Comparison of ENCODE assay signal across 8 mouse cellular contexts in the genomic region with DNA sequence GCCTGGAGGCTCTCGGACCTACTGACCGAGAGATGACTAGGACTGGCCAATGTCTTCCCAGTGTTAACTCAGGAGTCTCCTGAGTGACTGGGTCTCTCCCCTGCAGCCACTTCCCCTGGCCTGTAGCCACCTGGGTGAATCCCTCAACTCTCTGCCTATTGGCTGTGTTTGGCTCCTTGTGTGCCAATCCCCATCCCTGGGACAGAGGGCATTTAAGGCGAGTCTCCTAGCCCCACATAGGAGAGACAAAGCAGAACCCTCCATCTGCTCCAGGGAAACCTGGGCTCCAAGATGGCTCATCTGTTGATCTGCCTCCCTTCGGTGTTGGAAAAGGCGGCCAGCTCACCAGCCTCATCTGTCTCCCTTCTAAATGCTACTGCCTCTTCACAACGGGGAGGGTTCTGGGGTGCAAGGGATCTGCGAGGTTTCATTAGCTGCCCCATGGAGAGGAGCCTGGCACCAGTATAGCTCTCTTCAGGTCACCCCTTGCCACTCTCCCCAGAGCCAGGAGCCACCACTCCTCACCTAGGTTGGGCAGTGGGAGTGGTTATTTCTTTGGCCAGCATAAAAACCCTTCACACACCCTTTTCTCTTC. TPM values are rescaled to one million over a fixed set of nuclear protein-coding genes. Genes with fewer than 3 reads are reported as not detected.
A peak's percentile ranks its signal among the peaks of the same experiment; 100 is the strongest.
DNase-seq lines count a peak whose midpoint lies in the region; ATAC-seq and TF ChIP-seq lines count a peak whose summit lies in the region.

No protein-coding gene starts in this region.

- 66% methylated on average over 7 of the region's 7 CpGs for WGBS in heart, embryonic 15.5 days
- 76% methylated on average over 7 of the region's 7 CpGs for WGBS in heart, postnatal 0 days
- 23% methylated on average over 7 of the region's 7 CpGs for WGBS in midbrain, embryonic 11.5 days

- H3K9ac ChIP-seq in heart, embryonic 15.5 days: no peak overlapping the region
- no peak overlapping the region for H3K9ac ChIP-seq in heart, postnatal 0 days (replicated peaks; ENCODE audit: low read depth, low read length)
- peak overlapping the region; percentile 91 for H3K9ac ChIP-seq in midbrain, embryonic 11.5 days (ENCODE audit: low read length)

- H3K4me1 ChIP-seq in heart, embryonic 15.5 days (replicated peaks): peaks cover 76% of the 10 kb centered on the region
- H3K4me1 ChIP-seq in heart, postnatal 0 days (ENCODE audit: control insufficient read depth, insufficient read depth): peaks cover 49% of the 10 kb centered on the region
- H3K4me1 ChIP-seq in midbrain, embryonic 11.5 days (ENCODE audit: control insufficient read depth, insufficient read depth, low read length): peaks cover 74% of the 10 kb centered on the region

- ATAC-seq in heart, embryonic 15.5 days (replicated peaks; ENCODE audit: insufficient number of reproducible peaks, insufficient read depth, low FRiP score, low read depth): no peak
- ATAC-seq in heart, postnatal 0 days (ENCODE audit: insufficient read depth, low read depth): no peak
- ATAC-seq in midbrain, embryonic 11.5 days (ENCODE audit: low FRiP score): no peak

- no peak for TF ChIP-seq CTCF in heart, postnatal 0 days (IDR thresholded peaks at IDR 0.05; ENCODE audit: low read depth)

- H3K4me2 ChIP-seq in heart, embryonic 15.5 days: peak overlapping the region; percentile 95
- H3K4me2 ChIP-seq in heart, postnatal 0 days (ENCODE audit: low read depth, low read length): peak overlapping the region; percentile 93; the same call in 1 of the 2 replicates
- peak overlapping the region; percentile 99 for H3K4me2 ChIP-seq in midbrain, embryonic 11.5 days

- H3K27ac ChIP-seq in heart, embryonic 15.5 days: no peak overlapping the region
- H3K27ac ChIP-seq in heart, postnatal 0 days (ENCODE audit: low read depth): no peak overlapping the region
- H3K27ac ChIP-seq in midbrain, embryonic 11.5 days (ENCODE audit: low read depth, low read length): no peak overlapping the region

- no peaks in the 10 kb centered on the region for H3K9me3 ChIP-seq in heart, embryonic 15.5 days (replicated peaks)
- H3K9me3 ChIP-seq in heart, postnatal 0 days (replicated peaks; ENCODE audit: control insufficient read depth, low read length): no peaks in the 10 kb centered on the region
- H3K9me3 ChIP-seq in midbrain, embryonic 11.5 days (ENCODE audit: control insufficient read depth, low read length): no peaks in the 10 kb centered on the region

- no peak for DNase-seq in heart, adult 18-20 months
- DNase-seq in cerebellum, adult 11-12 months: peak; percentile 74
- no peak for DNase-seq in heart, postnatal 0 days (ENCODE audit: low spot score)
- peak; percentile 89 for DNase-seq in midbrain, embryonic 11.5 days (ENCODE audit: low spot score, missing footprints)
- DNase-seq in natural killer cell, adult 2 months (ENCODE audit: low spot score in 2 of 2): no peak
- DNase-seq in urinary bladder, adult 18-20 months (ENCODE audit: low spot score in 2 of 2): no peak
- DNase-seq in spleen, adult 18-20 months: no peak

- H3K27me3 ChIP-seq in heart, embryonic 15.5 days: peaks cover 26% of the 10 kb centered on the region
- peaks cover 17% of the 10 kb centered on the region for H3K27me3 ChIP-seq in heart, postnatal 0 days (ENCODE audit: control insufficient read depth, insufficient read depth, low read length)
- H3K27me3 ChIP-seq in midbrain, embryonic 11.5 days (ENCODE audit: control insufficient read depth, insufficient read depth, low read length): peaks cover 34% of the 10 kb centered on the region

- H3K36me3 ChIP-seq in heart, embryonic 15.5 days: no peaks in the 10 kb centered on the region
- 0 out of 2 replicates have a peak, but pooled peaks cover 6% of the 10 kb centered on the region for H3K36me3 ChIP-seq in heart, postnatal 0 days (replicated peaks; ENCODE audit: control insufficient read depth, insufficient read depth, low read length)
- no peaks in the 10 kb centered on the region for H3K36me3 ChIP-seq in midbrain, embryonic 11.5 days (ENCODE audit: control insufficient read depth, insufficient read depth, low read length)

- peak overlapping the region; percentile 73 for H3K4me3 ChIP-seq in heart, embryonic 15.5 days
- H3K4me3 ChIP-seq in heart, postnatal 0 days (ENCODE audit: low read depth, low read length): peak overlapping the region; percentile 64; the same call in 1 of the 2 replicates
- H3K4me3 ChIP-seq in midbrain, embryonic 11.5 days (ENCODE audit: low read depth, low read length): peak overlapping the region; percentile 69

- no peak for TF ChIP-seq EP300 in heart, postnatal 0 days (IDR thresholded peaks at IDR 0.05; ENCODE audit: low read depth)

RNA-seq across cellular contexts. Expression of a gene that starts 3.2 kb away (rescaled TPM):
- 6.7 and 10.9 TPM in 2 replicates for polyA plus RNA-seq in heart, embryonic 15.5 days (2015; fragmentation: Nextera tagmentation; extraction: Ambion mirVana)
- 1 to 10 TPM; 3.2 to 3.5 TPM for total RNA-seq in heart, adult 18-20 months (2021)
- total RNA-seq in heart, postnatal 0 days (2014; rRNA removed; ENCODE audit: low replicate concordance): 5.7 and 13.1 TPM in 2 replicates
- polyA plus RNA-seq in heart, postnatal 0 days (2015; fragmentation: Nextera tagmentation; extraction: Ambion mirVana): 4.0 and 5.1 TPM in 2 replicates
- 5.5 and 5.9 TPM in 2 replicates for polyA plus RNA-seq in midbrain, embryonic 11.5 days (2014; fragmentation: Nextera tagmentation; extraction: Ambion mirVana)

RNA-seq across cellular contexts. Expression of a gene that starts 19.5 kb away (rescaled TPM):
- 21.9 and 26.8 TPM in 2 replicates for polyA plus RNA-seq in heart, embryonic 15.5 days (2015; fragmentation: Nextera tagmentation; extraction: Ambion mirVana)
- total RNA-seq in heart, adult 18-20 months (2021): 10 to 100 TPM; 17.0 to 18.8 TPM
- 27.2 and 33.0 TPM in 2 replicates for total RNA-seq in heart, postnatal 0 days (2014; rRNA removed; ENCODE audit: low replicate concordance)
- polyA plus RNA-seq in heart, postnatal 0 days (2015; fragmentation: Nextera tagmentation; extraction: Ambion mirVana): 20.3 and 21.8 TPM in 2 replicates
- polyA plus RNA-seq in midbrain, embryonic 11.5 days (2014; fragmentation: Nextera tagmentation; extraction: Ambion mirVana): 40.2 and 42.7 TPM in 2 replicates

Comparison
In these comparisons a context has a peak if more than half of its experiments do, and no peak if none do; other contexts are left out.
1. DNase-seq: peak in cerebellum, adult 11-12 months (single experiment) and midbrain, embryonic 11.5 days (single experiment); none in heart, adult 18-20 months (0 of 2), heart, postnatal 0 days (single experiment), natural killer cell, adult 2 months (0 of 2), urinary bladder, adult 18-20 months (0 of 2) and spleen, adult 18-20 months (0 of 2).
2. Peak in every context shown above with its lines, with median percentiles within 50 percentile points of each other: H3K4me2 ChIP-seq and H3K4me3 ChIP-seq.